Mouse (Mus musculus) erythroblast, embryonic 14.5 days (primary cell): ENCODE data around the gene Plcb4. TPM values are rescaled to one million over a fixed set of nuclear protein-coding genes. Genes with fewer than 3 reads are reported as not detected.
"Not testable (repeated sequence)": the region's sequence is repeated elsewhere in the genome, so short reads cannot be mapped to it uniquely, and the experiment has no call there.

Experiments used
- H3K27me3 ChIP-seq: 2 replicates; pipeline ENCODE4 v1.6.1; 2012; ENCODE audit warnings: inconsistent platforms; ENCODE audit not compliant: control insufficient read depth
- H3K36me3 ChIP-seq: 2 replicates; pipeline ENCODE4 v1.6.1; 2012; ENCODE audit warnings: mild to moderate bottlenecking, inconsistent platforms; ENCODE audit not compliant: control insufficient read depth
- H3K4me1 ChIP-seq: 2 replicates; pipeline ENCODE4 v1.6.1; 2012; ENCODE audit warnings: inconsistent platforms; ENCODE audit not compliant: control insufficient read depth
- H3K4me3 ChIP-seq: replicated peaks from 2 replicates; pipeline ENCODE3; 2012; ENCODE audit warnings: moderate library complexity, mild to moderate bottlenecking, inconsistent platforms
- H3K9me3 ChIP-seq: 2 replicates; pipeline ENCODE4 v1.6.1; 2012; ENCODE audit warnings: low read length, inconsistent platforms, mixed read lengths; ENCODE audit not compliant: control insufficient read depth
- GATA1 ChIP-seq: IDR thresholded peaks from 2 replicates; pipeline ENCODE4 v1.6.1; 2012; ENCODE audit warnings: low read length, inconsistent platforms, mixed read lengths
- TAL1 ChIP-seq: IDR thresholded peaks from 3 replicates; pipeline ENCODE4 v1.6.1; 2012; ENCODE audit warnings: low read length, inconsistent platforms, mixed read lengths
- polyA plus RNA-seq: library from polyadenylated mRNA; stranded (reverse); fragments of >175 nt; gene quantifications from 2 replicates; pipeline ENCODE4 v1.2.3, GENCODE M21; 2012

The Plcb4 gene
- polyA plus RNA-seq, 1 experiment = not detected

- H3K4me1 ChIP-seq = no peaks in the 10 kb centered on the region; the same call in 1 of the 2 replicates
- no peak overlapping the region for H3K4me3 ChIP-seq
- H3K36me3 ChIP-seq = no peaks in the 10 kb centered on the region
- H3K9me3 ChIP-seq = no peaks in the 10 kb centered on the region
- H3K27me3 ChIP-seq = no peaks in the 10 kb centered on the region
- no peak for TF ChIP-seq GATA1
- no peak for TF ChIP-seq TAL1
Observed at GRCm38 (mm10) chr2:135708796-135709195, 50.0 kb downstream of the Plcb4 start.

- not testable (repeated sequence) for H3K9me3 ChIP-seq, H3K36me3 ChIP-seq, H3K4me1 ChIP-seq, H3K27me3 ChIP-seq, H3K4me3 ChIP-seq
Observed at GRCm38 (mm10) chr2:135709736-135710135, 50.9 kb downstream of the Plcb4 start.

GRCm38 (mm10) chr2:135711049-135711924, 52.5 kb downstream of the Plcb4 start:
- Histone ChIP-seq H3K9me3 (no peaks in the 10 kb centered on the region), H3K27me3 (no peaks in the 10 kb centered on the region), H3K4me1 (no peaks in the 10 kb centered on the region; the same call in 1 of the 2 replicates), H3K36me3 (no peaks in the 10 kb centered on the region), H3K4me3 (no peak overlapping the region)
- TF ChIP-seq TAL1 (no peak), GATA1 (no peak)

- no peaks in the 10 kb centered on the region; the same call in 1 of the 2 replicates for H3K4me1 ChIP-seq
- H3K4me3 ChIP-seq = no peak overlapping the region
- H3K36me3 ChIP-seq = no peaks in the 10 kb centered on the region
- TF ChIP-seq TAL1 (no peak), GATA1 (no peak)
- H3K9me3 ChIP-seq = no peaks in the 10 kb centered on the region
- H3K27me3 ChIP-seq = no peaks in the 10 kb centered on the region
Observed at GRCm38 (mm10) chr2:135711925-135712288, 53.1 kb downstream of the Plcb4 start.

- Histone ChIP-seq H3K27me3 (no peaks in the 10 kb centered on the region), H3K9me3 (no peaks in the 10 kb centered on the region), H3K36me3 (no peaks in the 10 kb centered on the region), H3K4me3 (no peak overlapping the region), H3K4me1 (no peaks in the 10 kb centered on the region; the same call in 1 of the 2 replicates)
- no peak for TF ChIP-seq GATA1
- no peak for TF ChIP-seq TAL1
Observed at GRCm38 (mm10) chr2:135712331-135712730, 53.5 kb downstream of the Plcb4 start.

GRCm38 (mm10) chr2:135712921-135713320, 54.1 kb downstream of the Plcb4 start:
- TF ChIP-seq GATA1 = no peak
- TF ChIP-seq TAL1 = no peak
- H3K9me3 ChIP-seq = no peaks in the 10 kb centered on the region
- H3K4me1 ChIP-seq = no peaks in the 10 kb centered on the region; the same call in 1 of the 2 replicates
- H3K36me3 ChIP-seq = no peaks in the 10 kb centered on the region
- no peaks in the 10 kb centered on the region for H3K27me3 ChIP-seq
- H3K4me3 ChIP-seq = no peak overlapping the region

- TF ChIP-seq GATA1 (no peak), TAL1 (no peak)
- H3K4me1 ChIP-seq = no peaks in the 10 kb centered on the region
- no peaks in the 10 kb centered on the region for H3K9me3 ChIP-seq
- no peaks in the 10 kb centered on the region for H3K36me3 ChIP-seq
- no peak overlapping the region for H3K4me3 ChIP-seq
- no peaks in the 10 kb centered on the region for H3K27me3 ChIP-seq
Observed at GRCm38 (mm10) chr2:135716180-135716579, 57.4 kb downstream of the Plcb4 start.

GRCm38 (mm10) chr2:135717232-135718134, 58.7 kb downstream of the Plcb4 start:
- no peaks in the 10 kb centered on the region for H3K4me1 ChIP-seq
- no peaks in the 10 kb centered on the region for H3K27me3 ChIP-seq
- no peaks in the 10 kb centered on the region for H3K36me3 ChIP-seq
- TF ChIP-seq GATA1 (no peak), TAL1 (no peak)
- no peaks in the 10 kb centered on the region for H3K9me3 ChIP-seq
- H3K4me3 ChIP-seq = no peak overlapping the region

- no peaks in the 10 kb centered on the region for H3K36me3 ChIP-seq
- no peaks in the 10 kb centered on the region for H3K9me3 ChIP-seq
- no peak for TF ChIP-seq TAL1
- no peak for TF ChIP-seq GATA1
- H3K27me3 ChIP-seq = no peaks in the 10 kb centered on the region
- no peaks in the 10 kb centered on the region for H3K4me1 ChIP-seq
- H3K4me3 ChIP-seq = no peak overlapping the region
Observed at GRCm38 (mm10) chr2:135722109-135722508, 63.3 kb downstream of the Plcb4 start.
